Mouse (Mus musculus) layer of hippocampus, adult 18-20 months (tissue): ENCODE measurements at regions not wholly inside any gene's neighbourhood (a gene's known extent, or its start where the extent isn't known, plus 50 kb on each side); places are given as distances from the start of the nearest gene placed in this dataset.

Experiments
- DNase-seq, 2 experiments: peaks; one replicate each; pipeline ENCODE4 v3.0.0; 2022; ENCODE audit warnings: low spot score in 2 of 2

DNA sequence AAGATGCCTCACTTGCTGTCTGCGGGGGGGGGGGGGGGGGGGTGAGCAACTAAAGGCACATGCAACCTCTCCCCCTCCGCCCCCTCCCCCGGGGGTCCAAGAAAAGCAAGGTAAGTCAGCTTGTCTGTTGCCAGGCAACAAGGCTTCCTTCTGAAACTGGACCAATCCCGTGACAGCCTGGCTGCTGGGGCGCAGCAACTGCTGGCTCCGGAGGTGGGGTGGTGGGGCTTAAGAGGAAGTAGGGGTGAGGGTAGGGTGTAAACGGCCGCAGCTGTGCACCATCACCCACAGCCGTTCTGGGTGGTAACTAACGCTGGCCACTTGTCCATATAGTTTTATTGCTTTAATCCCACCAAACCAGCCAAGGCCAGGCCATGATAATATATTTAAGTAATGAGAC lies 92.2 kb upstream of the Rbm19 start:
- DNase-seq = peak in 1 of 2 experiments; percentile 14

DNA sequence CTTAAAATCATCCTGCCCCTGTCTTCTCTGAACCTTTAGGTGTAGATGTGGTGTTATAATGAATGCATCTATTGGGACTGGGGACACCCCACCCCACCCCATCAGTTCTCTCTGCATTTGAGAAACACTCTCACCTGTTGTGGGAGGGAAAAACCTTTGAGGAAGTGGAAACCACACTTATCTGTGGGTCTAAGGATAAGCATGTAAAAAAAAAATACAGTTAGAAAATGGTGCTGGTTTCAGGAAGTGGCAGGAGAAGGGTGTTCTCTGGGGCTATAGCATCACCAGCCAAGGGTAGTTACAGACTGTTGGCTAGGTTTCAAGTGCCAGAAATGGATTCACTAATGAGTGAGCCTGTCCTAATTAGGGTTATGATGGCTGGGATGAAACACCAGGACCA lies 91.1 kb upstream of the Rbm19 start:
- no peak for DNase-seq

DNA sequence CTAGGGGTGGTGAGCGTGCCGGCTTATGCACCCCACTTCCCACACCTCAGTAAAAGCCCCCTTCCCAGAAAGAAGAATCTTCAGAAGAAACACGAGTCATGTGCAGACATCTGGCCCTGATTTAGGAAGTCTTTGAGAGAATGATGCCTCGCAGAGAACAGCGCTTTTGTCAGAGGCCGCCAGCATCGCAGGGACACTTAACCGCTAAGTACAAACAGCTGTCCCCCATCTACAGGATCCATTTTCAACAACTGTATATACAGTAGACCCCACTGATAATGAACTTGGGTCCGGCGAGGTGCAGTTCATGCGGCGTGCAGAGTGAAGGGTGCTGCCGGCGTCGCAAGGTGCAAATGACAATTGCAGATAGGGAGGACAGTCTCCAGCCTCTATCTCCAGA lies 85.4 kb upstream of the Rbm19 start:
- no peak for DNase-seq

DNA sequence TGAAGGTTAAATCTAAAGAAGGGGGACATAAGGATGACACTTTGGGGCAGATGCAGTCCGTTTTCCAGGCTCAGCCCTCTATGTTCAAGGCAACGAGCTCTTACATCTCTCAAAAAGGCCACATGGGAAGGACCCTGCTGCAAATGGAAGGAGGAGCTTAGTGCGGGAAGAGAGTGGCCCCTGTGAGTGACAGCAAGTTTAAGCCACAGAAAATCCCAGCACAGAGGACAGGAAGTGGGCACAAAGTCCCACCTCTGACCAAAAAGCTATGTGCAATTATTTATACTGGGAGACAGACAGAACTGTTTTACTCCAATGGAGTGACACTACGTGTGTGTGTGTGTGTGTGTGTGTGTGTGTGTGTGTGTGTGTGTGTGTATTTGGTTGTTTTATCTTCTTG lies 84.7 kb upstream of the Rbm19 start:
- no peak for DNase-seq

DNA sequence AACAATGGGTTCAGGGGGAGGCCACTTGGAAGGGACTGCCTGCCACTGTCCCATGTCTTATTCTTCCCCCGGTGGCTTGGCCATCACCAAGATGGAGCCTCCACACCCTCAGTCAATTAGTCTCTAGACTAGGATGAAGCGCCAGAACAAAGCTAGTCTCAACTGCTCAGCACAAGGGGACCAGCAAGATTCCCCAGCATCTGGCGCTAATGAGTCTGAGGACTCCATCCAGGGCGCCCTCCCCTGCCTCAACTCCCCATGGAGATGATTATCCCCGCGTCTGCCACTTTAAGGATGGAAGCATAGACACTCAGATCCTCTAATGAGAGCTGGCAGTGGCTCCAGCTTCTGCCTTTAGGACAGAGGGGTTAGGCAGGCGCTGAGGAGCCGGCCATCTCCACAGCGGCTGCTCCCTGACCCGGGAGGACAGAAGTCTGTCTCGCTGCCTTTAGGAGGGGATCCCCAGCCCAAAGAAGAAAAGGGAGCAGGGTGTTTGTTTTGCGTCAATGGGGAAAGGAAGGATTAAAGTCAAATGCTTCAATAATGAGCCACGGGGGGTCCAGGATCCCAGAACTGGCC lies 81.7 kb upstream of the Rbm19 start:
- DNase-seq = peak in 1 of 2 experiments; percentile 1

DNA sequence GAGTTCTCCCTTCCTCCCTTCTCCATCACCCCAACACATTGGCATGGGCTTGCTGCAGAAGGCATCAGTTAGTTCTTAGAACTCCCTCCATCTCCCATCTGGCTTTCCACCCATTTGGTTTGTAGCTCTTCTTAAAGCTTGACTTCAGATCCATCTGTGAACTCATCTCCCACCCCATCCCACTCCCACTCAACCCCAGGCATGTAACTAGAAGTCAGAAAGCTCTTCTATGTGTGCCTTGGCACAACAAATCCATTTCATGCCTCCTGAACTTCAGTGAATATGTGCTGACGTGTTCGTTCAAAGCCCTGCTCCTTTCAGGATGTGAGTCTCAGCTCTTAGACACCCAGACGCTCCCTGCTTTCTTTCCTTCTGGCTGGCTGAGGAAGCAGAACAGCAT lies 81.0 kb upstream of the Rbm19 start:
- DNase-seq = peak; percentile 38 to 55

DNA sequence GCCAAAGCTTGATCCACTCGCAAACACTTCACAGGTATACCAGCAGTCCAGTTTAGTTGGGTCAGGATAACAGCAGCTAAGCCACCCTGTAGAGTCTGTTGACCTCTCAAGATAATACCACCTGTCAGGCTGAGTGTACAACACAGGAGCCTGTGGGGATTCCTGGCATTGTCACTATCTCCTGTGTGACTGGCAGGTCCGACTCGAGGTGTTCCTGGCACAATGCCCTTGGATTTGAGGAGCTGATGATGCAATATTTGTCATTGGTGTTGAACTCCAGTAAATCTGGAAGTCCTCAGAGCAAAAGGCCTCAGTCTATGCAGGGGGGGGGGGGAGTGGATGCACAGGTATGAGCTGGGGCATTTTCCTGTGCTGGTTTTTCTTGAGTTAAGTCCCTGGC lies 78.5 kb upstream of the Rbm19 start:
- no peak for DNase-seq

DNA sequence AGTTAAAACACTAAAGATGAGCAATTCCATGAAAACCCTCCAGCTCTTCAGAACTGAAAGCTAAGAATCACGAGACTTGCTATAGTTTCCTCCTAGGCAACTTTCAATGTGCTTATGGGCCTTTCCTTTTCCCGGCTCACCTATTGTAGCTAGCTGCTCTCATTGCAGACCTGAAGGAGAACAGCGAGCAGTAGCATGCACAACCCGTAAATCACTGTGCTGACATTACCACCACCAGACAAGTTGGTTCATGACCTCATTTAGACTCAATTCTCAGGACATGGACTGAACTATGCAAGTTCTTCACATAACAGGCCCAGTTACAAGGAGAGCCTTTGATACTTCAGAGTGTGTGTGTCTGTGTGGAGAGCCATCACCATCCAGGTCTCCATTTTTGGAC lies 72.5 kb upstream of the Rbm19 start:
- no peak for DNase-seq

DNA sequence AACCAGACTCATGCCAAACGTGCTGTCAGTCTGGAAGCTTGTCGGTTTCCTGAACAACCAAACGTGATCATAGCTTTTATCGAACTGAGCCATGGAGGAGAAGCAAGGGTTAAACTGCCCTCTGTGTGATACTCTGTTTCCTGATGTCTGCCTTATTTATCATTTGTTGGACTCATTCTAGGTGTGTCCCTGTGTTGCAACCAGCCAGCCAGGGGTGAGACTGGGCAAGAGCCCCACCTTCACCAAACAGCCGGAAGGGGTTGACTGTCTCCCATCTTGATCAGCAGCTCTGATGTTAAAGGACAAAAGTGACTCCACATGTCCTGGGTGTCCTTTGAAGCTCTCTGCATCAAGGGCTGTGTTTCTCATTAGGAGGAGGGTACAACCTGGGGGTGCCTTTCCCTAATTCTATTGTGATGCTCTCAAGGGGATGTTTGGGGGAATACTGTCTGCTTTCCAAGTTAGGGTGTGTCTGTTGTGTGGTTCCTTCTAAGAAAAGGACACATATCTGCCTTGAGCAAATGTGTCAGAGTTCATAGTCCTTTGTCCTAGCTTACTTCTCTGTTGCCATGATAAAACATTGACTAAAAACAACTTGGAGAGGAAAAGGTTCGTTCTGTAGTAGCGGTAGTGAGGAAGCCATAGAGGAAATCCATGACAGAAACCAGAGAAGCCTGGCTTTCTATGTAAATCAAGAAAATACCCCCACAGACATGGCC lies 67.0 kb upstream of the Rbm19 start:
- DNase-seq = no peak

DNA sequence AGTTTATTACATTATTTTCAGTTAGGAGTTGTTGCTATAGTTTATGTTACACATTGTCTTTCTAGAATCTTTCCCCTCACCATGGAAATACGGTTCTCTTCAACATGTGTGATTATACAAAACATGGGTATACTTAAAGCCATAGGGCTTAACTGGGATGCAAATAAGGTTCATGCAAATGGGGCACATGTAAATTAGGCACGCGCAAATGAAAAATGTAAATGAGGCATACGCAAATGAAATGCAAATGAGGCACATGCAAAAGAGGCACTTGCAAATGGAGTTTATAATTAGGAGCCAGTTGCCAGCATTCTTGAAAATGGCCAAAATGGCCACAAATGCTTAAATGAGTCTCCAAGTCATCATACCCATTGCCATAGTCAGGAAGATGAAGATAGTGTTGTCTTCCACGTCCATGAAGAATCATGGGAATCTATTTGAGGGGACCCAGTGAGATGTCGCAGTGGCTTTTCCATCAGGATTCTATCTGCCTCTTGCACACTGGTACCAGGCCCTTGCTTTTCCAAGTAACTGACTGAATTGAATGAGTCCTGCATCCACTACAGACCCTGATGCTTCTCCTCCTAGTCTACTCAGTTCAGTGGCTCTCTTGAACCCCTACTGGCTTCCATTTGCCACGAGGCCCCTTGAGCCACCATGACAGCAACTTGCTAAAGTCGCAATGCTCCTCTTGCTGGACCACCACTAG lies 65.4 kb upstream of the Rbm19 start:
- DNase-seq = no peak

DNA sequence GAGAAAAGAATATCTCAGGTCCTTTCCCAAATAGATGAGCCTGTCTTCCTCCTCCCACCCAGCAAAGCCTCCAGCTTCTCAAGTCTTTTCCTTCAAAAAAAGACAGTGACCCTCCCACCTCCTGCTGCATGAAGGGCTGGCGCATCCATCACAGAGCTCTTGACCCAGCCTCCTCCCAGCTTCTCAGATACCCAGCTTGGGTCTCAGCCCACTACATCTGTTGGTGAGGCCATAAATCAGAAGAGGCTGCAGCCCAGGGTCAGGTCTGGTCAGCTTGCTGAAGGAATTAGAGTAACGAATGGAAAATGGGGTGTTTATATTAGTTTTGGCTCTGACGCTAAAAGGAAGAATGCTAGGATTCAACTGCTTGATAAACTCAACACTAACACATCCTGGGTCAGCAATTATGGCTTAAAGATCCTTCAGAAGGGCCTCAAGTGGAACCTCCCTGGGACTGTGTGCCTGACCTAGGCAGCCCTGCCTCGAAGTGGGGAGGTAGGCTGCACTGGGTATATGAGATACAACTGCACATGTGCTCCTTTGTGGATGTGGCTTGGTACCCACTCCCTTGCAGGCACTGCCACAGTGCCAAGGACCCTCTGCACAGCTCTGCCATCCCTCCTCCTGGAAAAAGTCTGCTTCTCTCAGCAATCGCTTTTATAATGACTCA lies 61.6 kb upstream of the Rbm19 start:
- DNase-seq = no peak
